Mouse (Mus musculus): ENCODE data around the gene Bcar3.
A peak's percentile ranks its signal among the peaks of the same experiment; 100 is the strongest.

Bcar3 gene

DNA sequence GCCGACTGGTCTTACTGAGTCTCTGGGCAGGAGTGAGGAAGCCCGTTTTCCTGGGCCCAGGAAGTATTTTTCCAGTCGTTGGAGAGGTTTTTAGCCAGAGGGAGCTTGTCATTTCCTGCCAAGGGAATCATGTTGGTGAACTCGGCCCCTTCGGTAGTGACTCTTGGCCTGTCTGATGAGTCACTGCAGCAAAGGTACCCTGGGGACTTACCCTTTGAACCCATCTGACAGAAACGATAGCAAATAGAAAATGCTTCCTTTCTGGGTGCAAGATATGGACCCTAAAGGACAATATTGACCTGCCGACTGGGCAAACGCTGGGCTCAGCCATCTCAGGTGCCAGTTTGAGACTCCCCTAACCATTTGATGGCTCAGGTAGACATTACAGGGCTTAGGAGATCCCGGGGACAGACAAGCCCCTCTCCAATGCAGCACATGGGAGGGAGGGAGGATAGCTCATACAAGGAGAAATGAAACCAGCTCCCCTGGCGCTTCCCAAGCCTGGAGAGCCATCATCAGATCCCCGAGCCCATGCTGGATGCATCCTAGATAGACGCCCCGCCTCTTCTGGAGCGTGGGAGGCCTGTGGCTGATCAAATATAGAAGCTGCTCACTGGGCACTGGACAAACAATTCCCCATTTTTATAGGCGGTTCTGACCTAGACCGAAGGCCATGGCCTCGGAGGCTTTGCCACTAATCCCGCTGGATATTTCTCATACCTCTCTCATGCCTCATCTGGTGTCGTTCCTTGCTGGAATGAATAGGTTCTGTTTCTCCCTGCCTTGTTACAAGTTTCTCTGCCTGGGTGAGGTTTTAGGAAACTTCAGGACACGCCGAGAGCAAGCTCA, 188.2 kb downstream of the Bcar3 start:
- no peak for DNase-seq (ENCODE audit: low spot score in 2 of 2)

DNA sequence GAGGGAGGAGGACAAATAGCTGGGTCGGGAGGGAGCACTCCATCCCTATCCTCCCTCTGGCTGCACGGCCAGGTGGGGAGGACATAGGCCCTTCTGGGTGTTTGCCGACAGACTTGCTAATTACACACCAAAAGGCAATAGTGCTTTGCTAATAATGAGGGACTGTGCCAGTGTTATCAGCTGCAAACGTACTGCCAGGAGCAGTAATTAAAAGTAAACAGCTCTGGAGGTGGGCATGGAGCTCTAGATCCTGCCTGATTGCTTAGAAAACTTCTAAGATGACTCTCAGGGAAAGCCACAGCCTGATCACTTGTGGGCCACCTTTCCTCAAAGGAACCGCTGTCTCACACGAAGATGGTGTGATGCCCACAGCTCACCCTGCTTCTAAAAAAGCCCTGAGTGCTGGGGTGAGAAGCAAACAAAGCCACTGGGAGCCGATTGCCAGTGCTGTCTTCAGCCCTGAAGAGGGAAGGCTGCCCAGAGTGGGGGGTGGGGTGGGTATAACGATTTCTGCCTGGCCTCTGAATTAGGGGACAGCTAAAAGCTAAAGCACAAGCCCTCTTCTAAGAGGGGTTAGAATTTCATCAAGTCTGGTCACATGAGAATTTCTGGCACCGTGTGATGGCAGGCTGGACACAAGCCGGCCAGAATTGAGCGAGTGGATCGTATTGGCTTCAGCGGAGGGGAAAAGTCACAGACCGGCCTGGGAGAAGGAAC, 189.3 kb downstream of the Bcar3 start:
- DNase-seq (ENCODE audit: low spot score in 2 of 2): peak in 1 of 2 experiments; percentile 48

DNA sequence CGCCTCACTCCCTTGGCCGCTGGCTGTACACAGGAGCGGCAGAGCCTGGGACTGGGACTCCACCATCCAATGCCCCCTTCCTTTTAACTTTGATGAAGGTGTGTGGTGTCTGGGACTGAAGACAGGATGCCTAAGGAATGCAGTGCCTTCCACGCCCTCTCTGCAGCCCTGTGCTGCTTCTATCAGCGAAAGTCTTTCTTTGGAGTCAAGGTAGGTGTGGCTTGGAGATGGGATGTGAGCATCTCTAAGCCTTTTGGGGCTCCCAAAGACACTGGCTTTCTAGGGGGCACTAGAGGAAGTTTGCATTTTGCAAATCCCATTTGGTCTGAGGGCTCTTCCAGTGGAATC, 189.8 kb downstream of the Bcar3 start:
- no peak for DNase-seq (ENCODE audit: low spot score in 2 of 2)

DNA sequence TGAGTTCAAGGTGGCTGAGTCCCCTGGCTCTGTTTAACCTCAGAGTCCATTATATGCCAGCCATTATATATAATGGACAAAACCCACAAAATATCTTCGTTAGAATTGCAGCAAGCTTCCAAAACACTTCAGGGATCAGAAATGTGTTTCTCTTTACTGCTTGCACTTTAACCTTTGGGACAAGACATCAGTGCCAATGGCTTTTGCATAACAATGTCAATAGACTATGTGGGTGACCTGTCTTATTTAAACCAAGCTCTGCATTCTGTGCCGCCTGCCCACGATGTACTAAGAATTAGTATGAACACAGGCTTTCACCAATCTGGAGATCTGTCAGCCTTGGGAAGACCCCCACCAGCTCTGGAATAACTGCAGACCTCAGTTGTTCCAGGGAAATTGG, 190.4 kb downstream of the Bcar3 start:
- no peak for DNase-seq (ENCODE audit: low spot score in 2 of 2)

DNA sequence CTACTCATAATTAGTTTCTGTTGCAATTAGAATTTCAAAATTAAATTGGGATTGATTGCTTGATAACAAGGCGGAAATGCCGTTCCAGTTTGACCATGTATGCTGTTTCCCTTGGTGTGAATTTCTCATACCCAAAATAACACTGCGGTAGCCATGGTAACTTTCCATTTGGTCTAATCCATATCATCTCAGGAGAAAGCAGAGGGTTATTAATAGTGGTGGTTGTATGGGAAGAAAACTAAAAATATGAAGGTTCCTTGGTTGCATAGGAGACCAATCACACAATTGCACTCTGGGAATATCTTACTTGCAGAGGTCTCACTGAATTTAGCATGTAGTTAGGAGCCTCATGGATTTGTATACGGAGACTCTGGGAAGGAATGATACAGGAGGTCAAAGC, 191.8 kb downstream of the Bcar3 start:
- no peak for DNase-seq (ENCODE audit: low spot score in 2 of 2)

DNA sequence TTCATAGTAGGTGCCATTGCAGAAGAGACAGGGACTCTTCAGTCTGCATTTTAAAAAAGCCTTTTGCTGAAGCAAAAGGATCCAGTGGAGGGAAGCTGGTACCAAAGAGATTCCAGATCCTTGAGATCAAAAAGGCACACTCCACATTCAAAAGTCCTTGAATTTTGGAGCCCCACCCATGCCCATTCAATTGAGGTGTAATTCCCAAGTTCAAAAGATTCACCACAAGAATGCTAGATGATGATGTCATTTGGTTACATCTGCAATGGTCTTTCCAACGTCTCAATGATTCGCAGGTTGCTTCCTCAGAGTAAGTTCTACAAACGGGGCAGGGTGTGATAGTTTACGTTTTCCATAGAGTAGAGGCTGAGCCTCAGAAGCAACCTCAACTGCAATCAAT, 192.3 kb downstream of the Bcar3 start:
- DNase-seq (ENCODE audit: low spot score in 2 of 2): no peak

DNA sequence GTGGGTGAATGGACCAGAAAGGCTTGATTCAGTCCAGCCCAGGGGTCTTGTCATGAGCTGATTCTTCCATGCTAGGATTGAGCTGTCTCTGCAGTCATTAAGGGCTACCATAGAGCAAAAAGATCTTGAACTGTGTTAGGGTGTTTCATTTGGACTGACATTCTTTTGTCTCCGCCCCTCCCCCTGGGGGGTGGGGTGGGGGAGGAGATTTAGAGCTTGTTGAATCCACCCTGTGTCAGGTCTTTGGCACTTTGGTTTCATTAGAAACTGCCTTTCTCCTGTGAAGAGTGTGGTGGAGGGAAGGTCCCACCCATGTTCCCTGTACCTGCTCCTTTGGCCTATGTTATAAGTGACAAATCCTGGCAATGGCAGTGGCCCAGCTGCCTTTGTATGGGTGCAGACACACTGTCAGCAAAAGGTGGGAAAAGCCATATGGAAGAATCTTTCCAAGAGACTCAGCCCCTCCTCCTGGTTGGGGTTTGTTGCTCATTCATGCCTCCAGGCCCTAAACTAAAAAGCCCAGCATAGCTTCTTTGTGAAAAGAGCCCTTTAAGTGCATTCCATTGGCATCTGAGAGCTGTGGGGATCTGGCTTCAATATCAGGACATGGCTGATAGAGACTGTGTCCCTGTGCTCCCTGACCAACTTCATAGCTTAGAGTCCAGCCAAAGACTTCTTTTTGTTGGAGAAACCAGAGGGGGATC, 194.3 kb downstream of the Bcar3 start:
- DNase-seq (ENCODE audit: low spot score in 2 of 2): no peak

DNA sequence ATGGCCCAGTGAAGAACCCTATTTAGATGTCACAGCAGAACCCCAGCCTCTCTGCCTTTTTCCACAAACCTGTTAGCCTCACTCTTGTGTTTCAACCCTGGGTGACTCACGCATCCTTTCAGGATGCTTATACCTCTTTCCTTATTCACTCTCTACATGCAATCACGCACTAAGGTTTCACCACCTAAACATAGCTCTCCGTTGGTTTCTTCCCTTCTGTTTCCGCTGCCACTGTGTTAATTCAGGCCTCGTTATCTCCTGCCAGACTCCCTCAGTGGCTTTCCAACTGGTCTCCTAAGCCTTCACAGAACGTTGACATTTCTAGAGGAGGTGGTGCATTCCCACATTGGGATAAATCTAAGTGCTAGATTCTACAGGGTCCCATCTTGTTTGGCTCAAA, 196.6 kb downstream of the Bcar3 start:
- DNase-seq (ENCODE audit: low spot score in 2 of 2): no peak

DNA sequence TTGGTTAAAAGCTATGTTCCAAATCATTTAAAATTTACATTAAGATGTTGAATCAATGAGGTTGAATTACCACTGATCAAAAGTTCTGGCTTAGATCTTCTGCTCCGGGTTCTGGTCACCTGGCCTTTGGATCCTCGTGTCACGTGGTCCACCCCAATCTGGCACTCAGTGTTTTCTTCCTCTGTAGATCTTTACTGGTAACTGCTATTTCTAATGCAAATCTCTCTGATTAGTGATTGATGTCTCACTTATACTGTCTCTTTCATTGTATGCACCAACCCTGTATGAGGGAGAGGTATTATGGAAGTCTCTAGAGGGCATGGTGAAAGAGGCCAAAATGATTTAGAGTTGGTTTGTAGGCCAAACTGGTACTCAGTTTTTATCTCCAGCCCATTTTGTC, 198.1 kb downstream of the Bcar3 start:
- DNase-seq (ENCODE audit: low spot score in 2 of 2): no peak

DNA sequence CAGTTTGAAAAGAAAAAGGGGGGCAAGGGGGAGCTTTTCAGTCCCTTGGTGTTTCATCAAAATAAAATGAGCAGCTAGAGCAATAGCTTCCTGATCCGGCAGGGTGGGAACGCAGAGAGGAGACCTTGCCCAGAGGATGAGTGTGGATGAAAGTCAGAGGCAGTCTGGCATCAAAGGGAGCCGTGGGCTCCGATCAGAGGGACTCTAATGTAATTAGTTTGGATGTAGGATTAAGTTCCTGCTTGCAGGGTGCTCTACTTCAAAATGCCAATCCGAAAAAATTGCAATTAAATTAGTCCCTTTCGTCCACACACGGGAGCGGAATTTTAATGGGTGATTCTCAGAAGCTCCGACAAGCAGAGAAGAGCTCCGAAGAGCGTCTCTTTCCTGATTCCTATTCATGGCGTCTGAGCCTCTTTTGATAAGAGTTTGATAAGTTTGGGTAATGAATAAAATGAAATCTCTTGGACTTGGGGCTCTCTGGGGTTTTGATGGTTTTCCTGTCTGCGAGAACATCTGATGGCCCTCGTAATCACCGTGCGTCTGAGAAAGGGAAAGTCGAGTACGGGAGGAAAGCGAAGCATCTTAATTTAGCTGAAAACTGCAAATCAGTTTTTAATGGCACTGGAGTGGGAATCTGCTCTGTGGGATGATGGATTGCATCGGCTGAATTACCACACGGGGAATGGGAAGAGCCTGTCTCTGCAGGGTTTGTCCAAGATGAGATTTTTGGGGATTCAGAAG, 199.1 kb downstream of the Bcar3 start:
- no peak for DNase-seq (ENCODE audit: low spot score in 2 of 2)

DNA sequence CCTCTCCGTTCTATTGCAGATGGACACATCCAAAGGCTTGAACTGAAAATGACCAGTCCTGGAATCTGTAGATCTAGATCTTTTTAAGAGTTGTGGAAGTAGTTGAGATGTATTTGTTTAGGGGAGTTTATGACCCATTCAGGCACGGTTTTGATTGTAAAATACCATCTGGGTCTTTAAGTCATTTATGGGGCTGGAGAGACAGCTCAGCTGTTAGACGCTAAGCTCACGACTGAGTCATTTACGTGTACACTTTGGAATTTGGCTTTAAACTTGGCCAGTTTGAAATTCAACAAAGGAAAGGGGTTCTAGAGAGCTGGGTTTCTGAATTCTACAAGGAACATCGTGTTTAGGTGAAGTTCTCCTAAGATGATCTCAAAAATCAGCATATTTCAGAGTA, 200.8 kb downstream of the Bcar3 start:
- DNase-seq (ENCODE audit: low spot score in 2 of 2): no peak

DNA sequence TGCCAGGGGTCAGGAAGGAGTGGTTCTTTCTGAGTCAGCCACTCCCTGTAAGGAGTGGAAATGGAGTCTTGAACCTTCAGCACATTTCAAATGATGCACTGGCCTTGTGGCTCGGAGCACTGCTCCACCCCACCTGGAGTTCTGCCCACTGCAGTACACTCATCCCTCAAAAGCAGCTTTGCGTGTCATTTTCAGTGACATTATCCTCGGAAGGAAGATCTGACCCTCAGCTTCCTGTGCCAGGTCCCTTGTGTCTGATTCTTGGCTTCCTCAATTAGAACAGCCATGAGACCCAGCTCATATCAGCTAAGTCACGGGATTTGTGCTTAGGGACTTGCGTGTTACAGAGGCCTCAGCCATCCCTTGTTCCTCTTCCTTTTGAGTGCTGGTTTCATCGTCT, 203.9 kb downstream of the Bcar3 start:
- no peak for DNase-seq (ENCODE audit: low spot score in 2 of 2)

DNA sequence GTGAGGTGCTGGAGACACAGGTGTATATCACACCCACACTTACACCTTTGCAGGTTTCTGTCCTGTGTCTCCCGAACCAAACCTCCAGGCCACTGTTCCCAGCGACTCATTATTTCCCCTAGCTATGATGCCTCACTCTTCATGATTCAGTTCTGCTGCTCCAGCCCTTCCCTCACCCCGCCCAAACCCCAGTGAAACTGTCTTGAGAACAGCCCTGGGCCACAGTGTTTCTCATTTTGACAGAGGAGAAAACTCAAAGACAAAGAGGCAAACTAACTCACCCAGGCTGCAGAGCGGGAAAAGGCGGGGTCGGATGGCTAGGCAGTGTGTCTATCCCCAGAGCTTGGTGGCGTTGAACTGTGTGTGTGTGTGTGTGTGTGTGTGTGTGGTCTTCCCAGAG, 204.6 kb downstream of the Bcar3 start:
- no peak for DNase-seq (ENCODE audit: low spot score in 2 of 2)

DNA sequence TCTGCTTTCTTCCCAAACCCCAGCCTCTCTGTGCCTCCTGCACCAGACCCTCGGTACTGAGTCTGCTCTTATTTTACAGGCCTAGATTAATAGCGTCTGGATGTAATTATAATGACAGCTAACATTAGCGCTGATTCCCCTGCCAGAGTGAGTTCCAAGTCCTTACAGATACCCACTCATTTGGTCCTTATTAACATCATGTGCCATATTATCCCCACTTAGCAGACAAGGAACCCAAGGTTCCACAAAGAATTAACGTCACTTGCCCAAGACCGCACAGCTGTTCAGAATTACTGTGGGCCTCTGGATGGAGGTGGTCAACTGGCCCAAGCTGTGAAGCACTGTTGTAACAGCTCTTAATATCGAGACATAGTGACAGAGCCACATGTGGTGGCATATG, 205.7 kb downstream of the Bcar3 start:
- no peak for DNase-seq (ENCODE audit: low spot score in 2 of 2)

DNA sequence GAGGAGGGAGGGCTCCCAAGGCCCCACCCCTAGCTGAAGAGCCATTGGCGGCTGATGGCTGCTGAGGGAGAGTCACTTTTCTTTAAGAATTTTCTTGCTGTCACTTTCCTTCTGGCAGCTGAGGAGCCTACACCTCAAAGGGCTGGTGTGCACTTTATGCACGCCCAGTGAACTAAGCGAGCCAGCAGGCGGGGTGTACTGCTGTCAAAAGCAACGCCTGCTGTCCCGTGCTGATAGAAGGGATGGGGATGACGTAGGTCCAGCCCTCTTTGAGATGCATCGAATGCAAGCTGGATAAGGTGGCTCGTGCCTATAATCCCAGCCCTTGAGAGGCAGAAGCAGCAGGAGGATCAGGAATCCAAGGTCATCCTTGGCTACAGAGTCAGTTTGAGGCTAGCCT, 207.0 kb downstream of the Bcar3 start:
- DNase-seq (ENCODE audit: low spot score in 2 of 2): no peak

DNA sequence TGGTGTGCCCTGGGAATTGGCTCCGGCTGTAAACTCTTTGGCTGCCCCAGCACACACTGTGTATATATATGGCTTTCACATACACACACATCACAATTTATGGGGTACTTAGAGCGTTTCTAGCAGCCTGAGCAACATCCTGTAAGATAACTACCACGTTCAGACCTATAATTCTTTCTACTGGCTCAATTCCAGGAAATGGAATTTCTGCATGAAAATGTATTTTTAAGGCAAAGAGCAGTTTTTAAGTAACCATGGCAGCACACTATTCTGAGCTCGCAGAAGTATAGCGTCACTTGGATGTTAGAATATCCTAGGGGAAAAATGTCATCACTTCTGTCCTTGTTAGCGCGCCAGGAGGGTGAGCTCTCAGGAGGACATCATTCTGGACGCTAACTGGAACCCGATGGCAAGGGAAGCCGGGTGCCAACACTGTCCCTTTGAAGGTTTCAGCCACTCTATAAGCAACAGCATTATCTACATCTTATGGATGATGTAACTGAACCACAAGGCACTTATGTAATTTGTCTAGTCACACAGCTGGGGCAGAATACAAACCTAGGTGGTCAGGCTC, 212.5 kb downstream of the Bcar3 start:
- no peak for DNase-seq (ENCODE audit: low spot score in 2 of 2)

DNA sequence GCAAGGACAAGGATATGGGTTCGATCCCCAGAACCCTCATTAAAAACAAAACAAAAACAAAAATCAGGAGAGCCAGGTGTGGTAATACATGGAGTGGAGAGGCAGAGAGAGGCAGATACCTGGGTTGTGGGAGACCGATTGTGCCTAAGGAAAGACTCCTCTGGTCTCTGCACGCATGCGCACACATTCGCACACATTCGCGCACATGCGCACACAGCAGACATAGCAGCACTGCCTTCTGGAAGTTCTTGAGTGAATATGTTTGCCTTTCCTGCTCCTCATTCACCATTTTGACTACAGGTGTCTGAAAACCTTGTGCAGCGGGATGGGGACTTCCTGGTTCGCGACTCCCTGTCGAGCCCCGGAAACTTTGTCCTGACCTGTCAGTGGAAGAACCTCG, 213.9 kb downstream of the Bcar3 start:
- no peak for DNase-seq (ENCODE audit: low spot score in 2 of 2)

DNA sequence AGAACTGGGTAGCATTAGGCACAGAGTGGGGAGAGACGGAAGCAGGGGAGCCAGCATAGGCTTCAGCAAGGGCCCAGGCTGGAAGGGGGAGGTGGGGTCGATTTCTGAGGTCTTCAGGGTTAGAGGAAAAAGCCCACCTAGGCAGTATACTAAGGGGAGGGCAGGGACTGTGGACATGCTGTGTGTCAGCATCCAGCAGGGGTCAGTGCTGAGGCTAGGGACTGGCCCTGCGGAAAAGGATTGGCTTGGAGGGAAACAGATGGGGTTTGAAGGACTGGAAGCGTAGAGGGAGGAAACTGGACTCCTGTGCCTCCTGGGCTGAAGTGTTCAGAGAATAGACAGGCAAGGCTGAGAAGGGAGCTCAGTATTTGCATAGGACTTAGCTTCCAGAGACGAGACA, 215.1 kb downstream of the Bcar3 start:
- peak in 1 of 2 experiments; percentile 45 for DNase-seq (ENCODE audit: low spot score in 2 of 2)

DNA sequence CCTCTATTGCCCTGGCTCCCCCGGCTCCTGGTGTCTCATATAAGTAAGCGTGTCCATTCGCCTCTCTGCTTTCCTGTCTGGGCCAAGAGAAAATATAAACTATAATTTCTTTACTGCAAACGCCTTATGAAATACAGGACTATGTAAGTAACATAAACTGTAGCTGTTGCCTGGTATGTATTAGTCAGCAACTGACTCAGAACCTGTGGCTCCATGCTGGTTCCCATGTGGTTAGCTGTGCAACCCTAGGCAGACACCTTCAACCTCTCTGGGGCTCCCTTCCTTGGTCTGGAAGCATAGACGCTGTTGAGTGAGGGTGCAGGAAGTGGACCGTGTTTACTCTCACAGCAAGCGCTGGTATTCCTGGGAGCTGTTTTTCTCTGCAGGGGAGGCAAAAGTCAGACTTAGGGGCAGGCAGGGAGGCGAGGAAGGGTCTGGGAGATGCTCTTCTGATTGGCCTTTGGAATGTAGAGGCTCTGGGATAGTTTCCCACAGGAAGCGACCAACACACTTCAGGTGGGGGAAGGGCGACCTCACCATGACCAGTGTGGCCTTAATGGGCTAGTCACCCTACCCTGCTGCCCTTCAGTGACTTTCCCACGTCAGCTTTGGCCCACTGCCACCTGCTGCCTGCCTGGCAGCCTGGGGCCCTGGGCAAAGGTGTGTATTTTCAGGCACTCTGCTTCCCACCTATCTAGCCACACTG, 215.8 kb downstream of the Bcar3 start:
- DNase-seq (ENCODE audit: low spot score in 2 of 2): peak in 1 of 2 experiments; percentile 51

DNA sequence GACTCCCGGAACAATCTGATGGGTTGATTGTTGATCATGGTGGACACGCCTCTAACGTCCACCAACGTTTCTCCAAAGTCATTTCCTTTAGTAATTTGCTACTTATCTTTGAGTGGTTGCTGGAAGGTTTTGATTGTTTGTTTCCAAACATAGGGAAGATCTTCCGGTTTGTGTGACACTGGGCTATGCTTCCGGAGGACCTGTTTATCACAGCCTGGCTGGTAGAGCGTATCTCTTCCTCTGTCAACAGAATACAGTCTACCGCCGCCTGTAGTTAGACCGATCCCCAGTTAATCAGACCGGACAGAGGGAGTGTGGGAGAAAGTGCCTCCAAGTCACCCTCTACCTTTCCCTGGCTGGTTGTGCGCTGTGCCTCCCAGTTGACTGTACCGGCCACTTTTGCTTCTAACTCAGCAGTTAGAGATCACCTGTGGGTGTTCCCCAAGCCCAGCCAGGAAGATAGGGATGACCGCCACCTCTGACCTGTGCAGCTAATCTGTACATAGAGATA, 216.4 kb downstream of the Bcar3 start:
- no peak for DNase-seq (ENCODE audit: low spot score in 2 of 2)

DNA sequence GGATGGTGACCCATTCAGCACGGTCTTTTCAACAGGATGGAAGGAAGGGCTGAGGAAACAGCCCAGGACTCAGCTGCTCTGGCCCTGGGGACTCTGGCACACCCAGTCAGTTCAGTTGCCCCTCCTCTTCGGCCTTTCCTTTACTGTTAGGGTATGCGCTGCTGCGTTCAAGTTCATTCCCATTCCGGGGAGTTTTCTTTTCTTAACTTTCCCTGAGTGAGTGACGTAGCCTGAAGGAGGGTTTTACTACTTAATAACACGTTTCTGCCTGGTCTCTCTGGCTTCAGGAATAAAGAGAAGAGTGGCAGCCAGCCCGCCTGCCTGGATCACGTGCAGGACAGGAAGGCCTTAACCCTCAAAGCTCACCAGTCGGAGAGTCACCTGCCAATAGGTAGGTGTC, 217.0 kb downstream of the Bcar3 start:
- DNase-seq (ENCODE audit: low spot score in 2 of 2): no peak
